Mouse (Mus musculus) frontal cortex, postnatal 14 days (tissue): ENCODE results near the gene Gm26602.
"Not testable (repeated sequence)": the region's sequence is repeated elsewhere in the genome, so short reads cannot be mapped to it uniquely, and the experiment has no call there.

Experiments used
- DNase-seq, 2 experiments: peaks; one replicate each; pipeline ENCODE4 v3.0.0; 2022; ENCODE audit warnings: low spot score in 2 of 2

Gene Gm26602

GRCm38 (mm10) chr10:79933145-79933679 is 22.6 kb downstream of the Gm26602 start:
- no peak for DNase-seq

GRCm38 (mm10) chr10:79933861-79934260 is 23.2 kb downstream of the Gm26602 start:
- no peak for DNase-seq

- peak; percentile 60 to 79 for DNase-seq
Observed at GRCm38 (mm10) chr10:79934272-79934721, 23.6 kb downstream of the Gm26602 start.

- DNase-seq: no peak
Observed at GRCm38 (mm10) chr10:79934794-79935569, 24.3 kb downstream of the Gm26602 start.

DNA sequence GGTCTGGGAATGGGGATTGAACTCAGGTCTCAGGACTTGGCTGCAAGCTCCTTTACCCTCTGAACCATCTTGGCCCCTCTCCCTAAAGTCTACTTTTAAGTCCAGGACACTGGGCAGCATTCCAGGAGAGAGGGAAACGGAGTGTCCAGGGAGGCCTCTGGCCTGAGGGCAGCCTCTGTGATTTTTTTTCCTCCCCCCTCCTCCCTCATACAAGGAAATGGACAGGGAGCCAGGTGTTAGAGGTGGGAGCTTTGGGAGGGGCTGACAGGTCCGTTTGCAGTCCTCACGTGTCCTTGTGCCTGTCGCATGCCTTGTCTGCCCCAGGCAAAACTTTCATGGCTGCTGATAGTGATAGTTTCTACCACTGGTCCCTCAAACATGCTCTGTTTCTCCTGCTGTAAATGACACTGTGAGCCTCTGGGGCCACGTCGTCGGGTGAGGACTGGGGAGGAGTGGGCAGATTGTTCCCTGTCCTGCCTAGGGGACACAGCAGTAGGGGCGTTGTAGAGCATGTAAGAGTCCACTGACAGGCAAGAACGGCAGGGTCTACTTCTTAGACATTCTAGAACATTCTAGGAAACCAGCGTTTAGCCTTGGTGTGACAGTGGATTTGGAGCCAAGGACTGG is 25.7 kb downstream of the Gm26602 start:
- DNase-seq: no peak

GRCm38 (mm10) chr10:79936911-79937441 is 26.3 kb downstream of the Gm26602 start:
- DNase-seq: no peak

- no peak for DNase-seq
Observed at GRCm38 (mm10) chr10:79937775-79938526, 27.3 kb downstream of the Gm26602 start.

GRCm38 (mm10) chr10:79940749-79941148 is 30.1 kb downstream of the Gm26602 start:
- no peak for DNase-seq

DNA sequence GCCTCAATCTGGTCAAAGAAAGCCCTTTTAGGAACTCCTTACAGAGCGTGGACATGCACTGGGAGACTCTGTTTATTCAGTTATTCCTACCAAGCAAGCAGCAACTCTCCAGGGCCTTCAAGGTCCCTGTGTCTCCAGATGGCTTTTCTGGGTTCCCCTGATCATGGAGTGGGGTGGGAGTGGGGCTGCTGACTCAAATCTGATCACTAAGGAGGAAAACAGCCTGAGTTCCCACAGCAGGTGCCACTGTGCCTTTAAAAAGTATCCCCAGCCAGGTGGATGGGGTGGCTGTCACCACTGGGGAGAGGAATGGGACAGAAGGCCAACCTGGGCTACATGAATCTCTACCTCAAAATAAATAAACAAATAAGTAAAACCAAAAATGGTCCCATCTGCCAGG is 32.3 kb downstream of the Gm26602 start:
- no peak for DNase-seq

DNA sequence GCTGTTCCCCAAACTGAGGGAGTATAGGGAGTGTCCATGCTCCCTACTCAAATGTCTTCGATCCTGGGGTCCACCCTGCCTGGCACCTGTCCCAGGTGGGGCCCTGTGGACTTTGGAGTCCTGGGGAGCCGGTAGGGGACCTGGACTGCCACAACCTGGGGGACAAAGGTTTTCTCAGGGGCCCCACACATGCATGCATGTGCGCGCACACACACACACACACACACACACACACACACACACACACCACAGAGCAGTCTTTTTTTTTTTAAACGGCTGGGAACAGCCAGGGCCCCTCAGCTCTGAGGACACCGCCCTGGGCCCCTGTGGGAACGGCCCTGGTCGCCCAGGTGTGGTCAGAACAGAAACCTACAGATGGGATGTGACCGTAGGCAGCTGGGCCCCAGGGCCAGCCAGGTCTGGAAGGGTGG is 32.8 kb downstream of the Gm26602 start:
- no peak for DNase-seq

- DNase-seq: no peak
Observed at GRCm38 (mm10) chr10:79945507-79946234, 35.0 kb downstream of the Gm26602 start.

DNA sequence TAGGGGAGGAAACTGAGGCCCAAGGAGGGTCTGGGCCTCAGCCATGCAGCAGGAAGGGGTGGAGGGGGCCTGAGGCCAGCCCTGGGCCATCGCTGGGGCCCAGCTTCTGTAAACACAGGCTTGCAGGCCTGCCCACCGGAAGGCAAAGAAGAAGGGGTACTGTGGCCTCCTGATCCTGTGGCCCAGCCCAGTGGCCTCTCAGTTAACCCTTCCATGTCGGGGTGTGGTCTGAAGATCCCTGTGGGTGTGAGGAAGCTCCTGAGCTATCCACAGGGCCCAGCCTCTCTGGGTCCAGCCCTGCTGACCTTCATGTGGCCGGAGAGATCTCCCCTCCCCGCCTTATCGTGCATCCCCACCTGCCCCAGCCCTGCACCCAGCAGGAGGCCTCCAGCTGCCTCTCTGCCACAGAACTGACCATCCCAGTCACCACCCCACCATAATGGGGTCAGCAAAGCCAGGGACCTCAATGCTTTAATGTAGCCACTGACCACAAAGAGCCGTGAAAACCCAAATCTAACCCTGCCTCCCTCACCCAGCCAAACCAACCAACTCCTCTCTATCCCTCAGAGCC is 36.2 kb downstream of the Gm26602 start:
- no peak for DNase-seq

DNA sequence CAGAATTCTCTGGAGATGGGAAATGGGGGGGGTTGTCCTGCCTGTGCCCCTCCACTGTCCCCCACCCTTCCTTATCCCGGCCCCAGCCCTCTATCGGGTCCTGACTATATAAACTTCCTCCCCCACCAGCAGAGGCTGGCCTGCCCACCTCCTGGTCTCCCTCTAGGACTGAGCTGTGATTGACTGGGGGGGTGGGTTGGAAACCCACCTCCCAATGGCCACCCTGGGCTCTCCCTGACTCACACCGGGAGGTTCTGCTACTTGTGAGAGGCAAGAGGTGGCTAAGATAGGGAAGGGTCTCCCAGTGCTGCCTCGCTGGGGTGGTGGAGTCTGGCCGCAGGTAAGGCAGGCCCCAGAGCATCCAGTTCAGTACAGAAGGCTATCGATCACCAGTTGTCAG is 36.8 kb downstream of the Gm26602 start:
- no peak for DNase-seq

GRCm38 (mm10) chr10:79949873-79950272 is 39.2 kb downstream of the Gm26602 start:
- DNase-seq: no peak

GRCm38 (mm10) chr10:79950661-79951060 is 40.0 kb downstream of the Gm26602 start:
- no peak for DNase-seq

- no peak for DNase-seq
Observed at GRCm38 (mm10) chr10:79953946-79954345, 43.3 kb downstream of the Gm26602 start.

DNA sequence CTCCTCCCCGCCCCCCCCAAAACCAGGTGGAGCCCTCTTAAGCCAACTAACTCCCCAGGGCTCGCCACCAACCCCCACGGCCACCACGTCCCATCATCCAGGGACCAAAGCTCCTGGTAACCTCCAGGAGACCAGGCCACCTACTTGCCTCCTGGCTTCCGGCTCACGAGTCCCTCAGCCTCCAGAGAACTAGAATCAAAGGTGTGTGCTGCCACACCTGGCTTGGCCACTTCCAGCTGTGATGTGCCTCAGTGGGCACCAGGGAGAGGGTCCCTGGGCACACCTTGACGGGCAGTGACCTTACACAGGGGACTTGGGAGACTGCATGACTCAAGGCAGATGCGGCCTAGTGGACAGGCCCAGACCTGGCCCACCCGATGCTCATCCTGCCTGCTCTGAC is 45.0 kb downstream of the Gm26602 start:
- no peak for DNase-seq

DNA sequence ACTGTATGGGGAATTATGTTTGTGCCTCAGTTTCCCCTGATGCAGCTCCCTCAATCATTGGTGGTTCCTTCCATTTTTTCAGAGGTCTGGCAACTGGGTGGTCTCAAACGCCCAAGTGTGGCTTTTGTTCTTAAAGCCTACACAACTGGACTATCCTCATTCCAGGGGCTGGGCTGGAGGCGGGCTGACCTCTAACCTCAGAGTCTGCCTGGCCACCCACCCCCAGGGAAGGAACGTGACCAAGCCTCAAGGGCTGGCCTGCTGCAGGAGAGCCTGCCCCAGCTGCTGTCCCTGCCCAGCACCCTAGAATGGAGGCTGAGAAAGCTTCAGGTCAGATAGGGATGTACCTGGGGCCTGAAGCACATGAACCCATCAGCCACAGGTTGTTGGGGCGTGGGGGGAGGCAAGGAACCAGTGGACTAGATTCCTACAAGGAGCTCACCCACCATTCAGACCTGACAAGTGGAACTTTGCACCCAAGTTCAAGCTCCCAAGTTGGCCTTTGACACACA is 46.0 kb downstream of the Gm26602 start:
- DNase-seq: no peak

GRCm38 (mm10) chr10:79958140-79958816 is 47.6 kb downstream of the Gm26602 start:
- DNase-seq: peak; percentile 56 to 69

DNA sequence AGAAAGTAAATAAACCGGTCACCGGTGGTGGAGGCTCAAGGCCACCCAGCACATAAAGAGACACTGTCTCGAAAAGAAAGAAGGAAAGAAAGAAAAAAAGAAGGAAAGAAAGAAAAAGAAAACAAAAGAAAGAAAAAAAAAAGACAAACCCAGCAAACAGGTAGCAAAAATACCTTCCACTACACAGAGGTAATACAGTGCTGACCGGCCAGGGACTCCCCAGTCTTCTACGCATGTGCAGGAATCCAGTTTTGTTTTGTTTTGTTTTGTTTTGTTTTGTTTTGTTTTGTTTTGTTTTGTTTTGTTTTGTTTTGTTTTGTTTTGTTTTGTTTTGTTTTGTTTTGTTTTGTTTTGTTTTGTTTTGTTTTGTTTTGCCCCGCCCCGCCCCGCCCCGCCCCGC is 48.8 kb downstream of the Gm26602 start:
- DNase-seq: not testable (repeated sequence)
